Mouse (Mus musculus): Measurements from ENCODE around the gene Dclk1. TPM values are rescaled to one million over a fixed set of nuclear protein-coding genes. Genes with fewer than 3 reads are reported as not detected.

Gene Dclk1
- total RNA-seq, 2 experiments from 2014 or later: not detected

DNA sequence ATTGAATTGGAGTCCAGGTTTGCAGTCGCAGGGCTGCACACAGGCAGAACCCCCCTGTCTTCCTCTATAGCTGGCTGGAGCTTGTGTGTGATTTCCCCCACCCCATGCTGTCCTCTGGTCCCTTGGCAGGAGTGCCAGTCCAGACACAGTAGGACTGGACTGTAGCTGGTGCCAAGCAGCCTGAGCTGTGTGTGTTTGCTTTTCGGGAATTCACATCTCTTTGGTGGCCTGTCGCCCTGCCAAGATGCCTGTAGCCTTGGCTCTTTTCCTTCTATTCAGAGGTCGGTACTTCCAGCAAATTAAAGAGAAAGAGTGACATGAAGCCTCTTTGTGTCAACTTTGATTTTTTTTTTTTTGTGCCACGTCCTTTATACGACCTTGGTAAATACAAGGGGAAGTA lies 6.3 kb downstream of the Dclk1 start:
- ATAC-seq (replicated peaks; ENCODE audit: low FRiP score, poor library complexity, severe bottlenecking): no peak

DNA sequence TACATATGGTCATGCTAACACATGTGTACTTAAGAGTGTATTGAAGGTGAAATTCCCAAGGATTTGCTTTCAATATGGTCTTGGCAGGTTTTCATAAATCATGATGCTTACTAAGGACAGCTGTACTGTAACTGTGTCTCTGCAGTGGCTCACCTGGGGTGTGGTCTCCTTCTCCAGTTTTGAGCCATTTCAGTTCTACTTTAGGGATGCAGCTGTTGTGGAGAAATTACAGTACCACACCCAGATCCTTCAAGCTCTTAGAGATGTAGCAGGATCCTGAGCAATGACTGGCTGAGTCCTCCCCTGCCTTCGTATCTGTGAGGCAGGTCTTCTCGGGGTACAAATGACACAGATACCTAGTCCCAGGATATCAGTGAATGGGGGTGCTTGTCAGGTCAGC lies 8.5 kb downstream of the Dclk1 start:
- ATAC-seq (replicated peaks; ENCODE audit: low FRiP score, poor library complexity, severe bottlenecking): no peak

DNA sequence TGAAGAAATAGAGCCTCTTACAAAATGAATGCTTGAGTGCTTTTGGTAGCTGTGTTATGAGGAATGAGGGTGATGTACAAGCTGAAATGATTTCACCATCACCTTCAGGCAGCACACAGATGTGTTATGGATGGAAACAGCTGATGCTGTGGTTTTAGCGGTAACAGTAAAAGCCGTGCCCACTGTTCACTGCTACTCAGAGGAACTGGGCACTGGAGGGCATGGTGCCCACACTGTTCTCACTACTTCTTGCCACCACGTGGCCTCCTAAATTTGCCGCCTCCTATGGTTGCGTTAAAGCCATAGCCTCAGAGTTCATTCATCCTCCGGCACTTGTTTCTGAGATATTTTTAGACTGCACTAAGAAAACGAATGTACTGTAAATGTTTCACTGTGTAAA lies 18.0 kb downstream of the Dclk1 start:
- ATAC-seq (replicated peaks; ENCODE audit: low FRiP score, poor library complexity, severe bottlenecking): no peak

DNA sequence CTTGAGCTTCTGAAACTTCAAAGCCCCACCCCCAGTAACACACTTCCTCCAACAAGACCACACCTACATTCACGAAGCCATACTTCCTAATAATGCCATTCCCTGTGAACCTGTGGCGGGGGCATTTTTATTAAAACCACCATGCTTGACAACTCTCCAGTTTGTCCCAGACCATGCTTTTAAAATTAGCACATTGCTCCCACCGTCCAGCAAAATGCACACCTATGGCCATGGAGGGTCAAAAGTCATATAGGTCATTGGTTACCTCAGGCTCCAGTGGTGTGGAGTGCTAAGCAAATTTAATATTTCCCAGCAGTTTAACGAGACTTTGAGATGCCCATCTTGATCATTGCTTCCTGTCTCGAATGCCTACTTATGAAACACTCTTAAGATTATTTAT lies 23.9 kb downstream of the Dclk1 start:
- ATAC-seq (replicated peaks; ENCODE audit: low FRiP score, poor library complexity, severe bottlenecking): no peak

DNA sequence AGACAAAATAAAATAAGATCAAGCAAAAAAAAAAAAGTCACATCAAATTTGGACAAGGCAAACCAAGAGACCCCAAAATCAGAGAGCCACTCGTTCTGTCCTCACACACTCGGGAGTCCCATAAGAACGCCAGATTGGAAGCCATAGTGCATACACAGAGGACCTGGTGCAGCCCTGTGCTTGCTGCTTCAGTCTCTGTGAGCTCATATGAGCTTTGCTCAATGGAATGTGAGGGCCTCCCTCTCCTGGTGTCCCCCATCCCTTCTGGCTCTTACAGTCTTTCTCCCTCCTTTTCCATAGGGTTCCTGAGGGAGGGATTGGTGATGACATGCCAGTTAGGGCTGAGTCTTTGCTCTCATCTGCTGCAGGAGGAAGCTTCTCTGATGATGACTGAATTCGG lies 27.6 kb downstream of the Dclk1 start:
- no peak for ATAC-seq (replicated peaks; ENCODE audit: low FRiP score, poor library complexity, severe bottlenecking)

DNA sequence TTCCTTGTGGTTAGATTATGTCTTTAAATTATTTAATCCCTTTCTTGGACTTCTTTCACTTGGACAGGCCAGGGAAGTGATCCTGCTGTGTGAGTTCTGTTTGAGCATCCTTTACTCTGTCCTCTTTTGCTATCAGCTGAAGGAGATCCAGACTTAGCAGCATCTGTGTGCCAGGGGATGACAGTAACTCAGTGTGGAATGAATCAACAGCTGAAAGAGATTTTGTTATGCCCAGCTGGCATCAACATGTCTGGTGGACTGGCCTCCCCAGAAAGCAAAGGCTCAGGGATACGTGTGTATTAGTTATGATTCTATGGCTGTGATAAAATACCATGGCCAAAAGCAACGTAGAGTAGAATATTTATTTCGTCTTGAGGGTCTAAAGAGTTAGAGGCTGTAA lies 28.2 kb downstream of the Dclk1 start:
- ATAC-seq (replicated peaks; ENCODE audit: low FRiP score, poor library complexity, severe bottlenecking): no peak

DNA sequence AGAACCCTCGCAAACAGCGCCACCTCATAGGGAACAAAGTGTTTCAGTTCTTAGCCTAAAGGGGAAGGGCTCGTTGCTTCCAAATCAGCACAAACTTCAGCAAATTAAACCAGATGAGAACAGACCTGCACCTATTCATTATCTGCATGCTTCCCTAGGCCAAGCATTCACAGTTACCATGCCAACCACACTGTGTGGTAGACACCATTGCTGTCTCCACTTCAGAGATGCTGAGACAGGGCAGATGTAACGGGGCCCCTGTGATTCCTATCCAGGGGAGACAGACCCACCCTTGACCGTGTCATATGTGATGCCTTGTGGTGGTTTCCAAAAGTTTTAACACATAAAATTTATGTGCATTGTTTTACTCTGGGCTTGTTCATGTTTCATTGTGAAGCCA lies 28.8 kb downstream of the Dclk1 start:
- no peak for ATAC-seq (replicated peaks; ENCODE audit: low FRiP score, poor library complexity, severe bottlenecking)

DNA sequence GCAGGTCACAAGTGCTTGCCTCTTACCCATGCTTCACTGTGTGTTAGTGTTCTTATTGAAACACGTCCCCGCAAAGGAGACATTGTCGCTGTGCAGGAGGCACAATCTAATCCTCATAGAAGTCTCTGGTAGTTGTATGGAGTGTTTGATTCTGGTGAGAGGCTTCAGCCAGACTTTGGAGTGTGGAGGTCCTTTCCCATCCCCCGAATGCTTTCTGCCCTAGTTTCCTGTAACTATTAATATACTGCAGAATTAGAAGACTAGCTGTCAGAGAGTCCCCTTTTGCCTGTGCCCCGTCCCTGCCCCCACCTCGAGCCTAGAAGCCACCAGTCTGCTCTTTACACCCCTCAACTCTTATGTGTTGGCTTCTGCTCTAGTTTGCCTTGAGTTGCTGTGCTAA lies 30.4 kb downstream of the Dclk1 start:
- no peak for ATAC-seq (replicated peaks; ENCODE audit: low FRiP score, poor library complexity, severe bottlenecking)

DNA sequence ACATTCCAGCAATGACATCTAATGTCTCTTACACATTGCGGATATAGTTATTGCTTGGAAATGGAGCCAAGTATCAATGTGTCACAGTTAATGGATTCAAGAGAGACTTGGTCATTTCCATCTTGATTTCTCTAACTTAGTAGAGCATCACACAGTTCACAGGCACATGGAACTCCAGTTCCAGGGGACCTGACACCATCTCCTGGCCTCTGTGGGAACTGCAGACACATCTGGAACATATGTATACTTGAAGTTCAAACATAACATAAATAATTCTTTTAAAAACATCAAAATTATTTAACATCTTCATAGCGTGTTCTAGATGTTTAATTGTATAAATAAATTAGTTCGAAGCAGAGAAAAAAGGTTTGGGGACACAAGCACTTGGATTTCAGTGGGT lies 34.3 kb downstream of the Dclk1 start:
- no peak for ATAC-seq (replicated peaks; ENCODE audit: low FRiP score, poor library complexity, severe bottlenecking)

DNA sequence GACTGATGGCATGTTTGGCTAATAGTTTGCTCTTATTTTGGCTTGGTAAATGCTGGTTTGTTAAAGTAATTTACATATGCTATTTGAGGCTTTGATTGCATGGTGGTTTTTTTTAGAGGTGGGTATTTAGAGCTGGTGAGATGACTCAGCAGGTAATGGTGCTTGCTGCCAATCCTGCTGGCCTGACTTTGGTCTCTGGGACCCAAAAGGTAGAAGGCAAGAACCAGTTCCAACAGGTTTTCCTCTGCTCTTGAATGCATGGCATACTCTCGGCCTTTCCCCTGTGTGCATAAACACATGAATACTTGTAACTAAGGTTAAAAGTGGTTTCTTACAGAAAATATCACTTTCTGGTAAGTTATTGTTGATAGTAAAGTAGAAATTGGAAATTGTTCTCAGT lies 34.7 kb downstream of the Dclk1 start:
- no peak for ATAC-seq (replicated peaks; ENCODE audit: low FRiP score, poor library complexity, severe bottlenecking)

DNA sequence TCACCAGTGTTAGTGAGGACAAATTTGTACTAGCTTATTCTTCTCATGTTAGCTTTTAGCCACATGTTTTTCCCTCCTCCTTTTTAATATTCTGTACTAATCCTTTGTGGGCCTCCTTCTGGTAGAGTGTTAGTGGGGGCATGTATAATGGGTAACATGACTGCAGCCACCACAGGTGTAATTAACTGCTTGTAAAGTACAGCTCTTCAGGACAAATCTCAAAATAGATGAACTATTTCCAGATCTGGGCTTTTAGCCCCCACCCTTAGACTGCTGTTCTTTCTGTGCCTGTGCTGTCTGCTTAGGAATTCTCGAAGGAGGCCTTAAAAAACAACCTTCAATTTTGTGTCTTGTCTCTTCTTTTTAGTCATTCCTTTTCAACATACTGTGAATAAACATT lies 35.7 kb downstream of the Dclk1 start:
- no peak for ATAC-seq (replicated peaks; ENCODE audit: low FRiP score, poor library complexity, severe bottlenecking)

DNA sequence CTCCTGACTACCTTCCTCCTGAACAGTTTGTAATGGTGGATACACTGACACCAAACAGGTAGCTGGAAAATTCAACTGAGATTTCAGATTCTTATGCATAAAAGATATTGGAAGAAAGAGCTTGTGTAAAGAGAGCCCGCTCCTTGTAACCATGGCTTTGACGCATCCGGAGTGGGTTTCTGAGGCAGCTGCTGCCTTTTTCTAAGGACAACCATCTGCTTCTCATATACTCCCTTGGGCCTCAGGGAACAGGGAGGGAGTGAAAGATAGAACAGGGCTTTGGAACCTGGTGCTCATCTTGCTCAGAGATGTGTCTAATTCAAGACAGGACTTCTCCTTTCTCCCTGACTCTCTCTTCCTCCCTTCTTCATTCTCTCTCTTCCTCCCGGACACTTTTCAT lies 37.8 kb downstream of the Dclk1 start:
- no peak for ATAC-seq (replicated peaks; ENCODE audit: low FRiP score, poor library complexity, severe bottlenecking)

DNA sequence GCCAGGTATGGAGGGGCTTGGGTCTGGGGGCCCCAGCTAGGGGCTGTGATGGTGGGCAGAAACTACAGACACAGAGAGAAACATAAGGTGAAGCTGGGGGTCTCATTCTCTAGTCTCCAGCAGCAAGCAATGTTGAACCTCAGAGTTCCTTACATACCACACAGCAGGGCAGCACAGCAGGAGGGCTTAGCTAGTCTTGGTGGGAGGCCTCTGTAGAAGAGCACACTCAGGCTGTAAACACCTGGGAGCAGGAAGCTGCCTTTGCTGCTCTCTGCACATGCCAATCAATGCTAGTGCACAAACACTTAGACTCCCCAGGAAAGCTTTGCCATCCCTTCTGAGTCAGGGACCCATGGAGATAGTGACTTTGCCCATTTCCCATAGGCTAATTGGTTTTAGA lies 38.3 kb downstream of the Dclk1 start:
- no peak for ATAC-seq (replicated peaks; ENCODE audit: low FRiP score, poor library complexity, severe bottlenecking)

DNA sequence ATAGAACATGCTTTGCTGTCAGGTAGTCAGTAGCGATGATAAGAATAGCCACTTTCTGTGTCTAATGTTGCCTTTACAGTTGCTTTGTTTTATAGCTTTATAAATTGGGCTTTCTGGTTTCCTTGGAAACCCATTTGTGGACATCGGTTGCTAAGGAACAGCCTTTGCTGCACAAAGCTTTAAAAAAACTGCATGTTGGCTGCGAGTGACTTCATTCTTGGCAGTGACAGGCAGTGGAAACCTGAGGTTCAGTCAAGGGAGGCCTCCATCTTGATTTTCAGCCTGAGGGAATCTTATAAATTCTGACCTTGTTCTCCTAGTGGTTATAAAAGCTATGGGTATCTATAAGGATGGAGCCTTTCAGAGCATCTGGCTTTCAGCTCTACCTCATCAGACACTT lies 42.1 kb downstream of the Dclk1 start:
- no peak for ATAC-seq (replicated peaks; ENCODE audit: low FRiP score, poor library complexity, severe bottlenecking)

DNA sequence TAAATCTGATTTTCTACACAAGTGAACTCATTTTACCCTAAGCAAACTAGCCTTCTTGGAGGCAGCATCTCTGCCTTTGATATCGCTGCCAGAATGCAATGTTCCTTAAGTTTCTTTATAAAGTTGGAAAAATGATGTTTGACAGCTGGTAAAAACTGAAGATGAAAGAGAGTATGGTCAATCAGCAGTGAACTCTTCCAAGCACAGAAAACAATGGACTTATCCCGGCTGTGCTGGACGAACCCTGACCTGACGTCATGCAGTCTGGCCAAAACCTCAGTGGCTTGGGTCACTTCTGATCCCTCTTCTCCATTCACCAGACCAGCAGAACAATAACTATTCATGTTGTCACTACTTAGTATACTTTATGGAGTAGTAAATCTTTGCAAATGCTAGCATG lies 46.6 kb downstream of the Dclk1 start:
- ATAC-seq (replicated peaks; ENCODE audit: low FRiP score, poor library complexity, severe bottlenecking): no peak

DNA sequence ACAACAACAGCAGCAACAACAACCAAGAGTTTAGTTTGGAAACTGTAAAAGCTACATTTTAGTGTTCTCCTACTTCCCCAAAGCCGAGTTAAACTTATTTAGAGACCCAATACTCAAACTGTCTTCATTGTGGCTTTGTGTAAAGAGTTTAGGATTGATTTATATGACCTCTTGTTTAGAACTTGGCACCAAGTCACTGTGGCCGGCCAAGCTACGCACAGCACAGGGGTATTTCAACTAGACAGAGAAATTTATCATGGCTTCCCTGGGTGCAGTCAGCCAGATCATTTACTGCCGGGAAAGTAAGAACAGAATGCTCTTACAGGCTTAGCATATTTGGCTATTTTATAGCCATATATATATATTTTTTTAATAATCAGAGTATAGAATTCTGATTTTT lies 49.8 kb downstream of the Dclk1 start:
- ATAC-seq (replicated peaks; ENCODE audit: low FRiP score, poor library complexity, severe bottlenecking): no peak

DNA sequence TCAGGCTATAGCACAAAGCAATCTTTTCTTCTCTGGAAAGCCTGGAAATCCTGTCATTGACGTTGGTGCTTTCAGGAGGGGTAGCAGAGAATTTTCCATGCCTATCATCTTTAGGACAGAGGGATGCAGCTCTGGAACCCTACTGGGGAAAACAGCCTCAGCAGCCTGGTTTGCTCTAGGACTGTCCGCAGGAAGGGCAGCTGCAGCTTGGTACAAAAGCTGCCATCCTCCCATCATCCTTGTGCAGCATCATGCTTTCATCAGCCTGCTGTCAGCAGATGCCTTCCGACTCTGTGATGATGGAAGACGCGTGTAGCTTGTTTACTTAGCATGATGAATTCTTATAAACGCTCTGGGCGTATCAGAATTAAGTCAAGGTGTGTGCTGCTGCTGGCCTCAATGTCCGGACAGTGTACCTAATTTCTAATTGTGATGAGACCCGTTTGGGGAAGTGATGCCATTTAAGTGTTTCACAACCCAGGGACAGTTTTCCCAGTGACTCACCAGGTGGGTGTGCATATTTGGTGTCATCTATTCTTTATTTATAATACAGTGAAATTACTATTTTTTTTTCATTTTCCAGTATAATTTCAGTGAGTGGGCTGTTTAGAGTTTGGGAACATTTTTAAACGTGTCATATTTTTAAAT lies 50.7 kb downstream of the Dclk1 start:
- ATAC-seq (replicated peaks; ENCODE audit: low FRiP score, poor library complexity, severe bottlenecking): no peak

DNA sequence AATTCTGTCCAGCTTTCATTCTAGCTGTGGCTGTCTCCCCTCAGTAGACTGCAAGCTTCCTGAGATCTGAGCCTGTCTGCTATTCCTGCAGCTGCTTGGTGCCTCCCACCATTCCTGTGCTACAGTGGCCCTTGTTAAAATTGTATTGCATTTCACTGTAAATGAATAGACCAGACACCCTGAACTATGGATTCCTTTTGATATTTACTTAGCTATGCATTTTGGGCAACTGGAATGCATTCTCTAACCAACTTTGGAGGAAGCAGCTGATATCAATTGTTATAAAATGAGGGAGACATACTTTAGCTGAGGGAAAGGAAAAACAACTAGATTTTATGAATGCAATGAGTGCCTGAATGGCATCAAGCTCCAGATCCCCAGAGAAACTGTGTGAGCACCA lies 63.5 kb downstream of the Dclk1 start:
- no peak for ATAC-seq (replicated peaks; ENCODE audit: low FRiP score, poor library complexity, severe bottlenecking)

DNA sequence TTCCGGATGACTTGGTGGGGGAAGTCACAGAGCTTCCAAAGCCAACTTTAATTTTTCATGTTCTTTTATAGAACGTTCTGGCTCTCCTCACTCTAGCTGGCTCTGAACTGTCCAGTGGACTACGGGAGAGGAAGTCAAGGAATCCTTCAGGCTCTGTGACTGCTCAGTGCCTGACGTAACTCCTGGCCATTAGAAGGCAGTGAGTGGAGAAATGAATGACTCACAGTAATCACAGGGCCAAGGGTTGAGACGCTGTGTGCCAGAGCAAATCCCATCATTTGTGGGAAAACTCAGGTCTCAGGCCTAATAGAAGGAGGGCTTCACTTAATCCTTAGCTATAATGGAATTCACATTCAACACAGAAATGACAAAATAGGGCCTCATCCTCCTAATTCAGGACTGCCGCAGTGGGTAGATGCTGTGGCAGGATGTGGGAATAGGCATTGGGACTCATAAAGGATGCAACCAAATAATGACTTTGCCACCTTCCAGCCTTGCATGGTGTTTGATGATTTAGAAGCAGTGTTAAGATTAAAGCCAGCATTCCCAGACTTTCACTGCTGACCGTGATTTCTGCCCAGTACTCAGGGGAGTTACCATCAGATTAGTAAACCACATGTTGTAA lies 65.5 kb downstream of the Dclk1 start:
- ATAC-seq (replicated peaks; ENCODE audit: low FRiP score, poor library complexity, severe bottlenecking): no peak

DNA sequence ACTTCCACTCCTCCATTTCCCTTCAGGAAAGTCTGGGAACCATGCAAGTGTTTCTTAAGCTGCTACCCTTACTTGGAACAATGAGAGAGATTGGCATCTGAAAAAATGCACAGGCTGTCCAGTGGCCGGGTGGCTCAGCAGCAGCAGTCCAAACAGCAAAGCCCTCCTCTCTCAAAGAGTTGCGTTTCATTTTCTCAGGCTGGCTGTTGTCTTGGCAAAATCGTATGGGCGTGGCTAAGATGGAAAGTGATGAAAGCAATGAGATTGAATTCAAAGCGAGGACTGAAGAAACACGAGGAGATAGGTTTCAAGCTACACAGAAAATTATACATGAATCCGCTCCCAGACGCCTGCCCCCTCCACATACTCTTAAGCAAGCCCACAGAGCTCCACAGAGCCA lies 67.8 kb downstream of the Dclk1 start:
- ATAC-seq (replicated peaks; ENCODE audit: low FRiP score, poor library complexity, severe bottlenecking): no peak

DNA sequence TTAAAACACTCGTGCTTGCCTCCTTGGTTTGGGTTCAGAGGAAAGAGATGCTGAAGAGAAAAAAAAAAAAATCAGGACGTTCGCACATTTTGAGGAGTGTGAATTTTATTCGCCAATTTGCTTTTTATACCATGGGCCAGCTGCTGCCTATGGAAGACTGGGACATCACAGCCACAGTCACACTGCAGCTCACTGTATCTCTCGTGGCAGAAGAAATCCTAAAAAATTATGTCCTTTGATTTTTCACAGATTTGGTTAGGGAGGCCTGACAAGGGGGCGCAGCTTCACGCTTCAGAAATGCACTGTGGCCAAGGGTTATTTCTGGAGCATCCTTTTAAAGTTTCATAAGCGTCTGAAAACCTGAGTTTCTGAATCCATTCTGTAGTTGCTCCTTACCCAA lies 73.7 kb downstream of the Dclk1 start:
- no peak for ATAC-seq (replicated peaks; ENCODE audit: low FRiP score, poor library complexity, severe bottlenecking)

DNA sequence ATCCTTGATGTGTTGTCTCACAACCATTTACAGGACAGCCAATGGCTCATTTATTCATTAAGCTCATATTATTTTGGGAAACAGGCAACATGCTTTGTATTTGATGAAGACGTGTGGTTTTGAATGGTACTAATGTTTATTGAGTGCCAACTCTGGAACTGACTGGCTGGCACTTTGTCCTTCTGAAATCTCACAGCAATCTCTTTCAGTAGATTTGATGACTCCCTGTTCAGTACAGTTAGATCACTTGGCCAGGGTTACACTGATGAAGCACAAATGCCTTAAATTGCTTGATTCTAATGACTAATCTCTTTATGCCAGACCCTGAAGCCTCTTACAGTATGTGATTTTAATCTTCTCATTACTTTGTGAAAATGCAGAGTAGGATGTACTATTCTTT lies 75.9 kb downstream of the Dclk1 start:
- ATAC-seq (replicated peaks; ENCODE audit: low FRiP score, poor library complexity, severe bottlenecking): no peak

All from erythroid progenitor cell, adult 5-6 weeks (primary cell).